Mouse (Mus musculus) lung, adult 2 months (tissue): Measurements from ENCODE around the gene Sfswap.

Experiments
- CTCF ChIP-seq: fragments of 200-500 bp; IDR thresholded peaks from 2 replicates; pipeline ENCODE4 v1.5.1; 2011; ENCODE audit warnings: mild to moderate bottlenecking, low read length, control low read depth; ENCODE audit not compliant: insufficient read depth
- POLR2A ChIP-seq: fragments of 200-500 bp; IDR thresholded peaks from 2 replicates; pipeline ENCODE4 v1.6.1; 2011; ENCODE audit warnings: low read depth, mild to moderate bottlenecking, control low read depth, low read length, borderline replicate concordance; ENCODE audit errors: extremely low read depth

DNA sequence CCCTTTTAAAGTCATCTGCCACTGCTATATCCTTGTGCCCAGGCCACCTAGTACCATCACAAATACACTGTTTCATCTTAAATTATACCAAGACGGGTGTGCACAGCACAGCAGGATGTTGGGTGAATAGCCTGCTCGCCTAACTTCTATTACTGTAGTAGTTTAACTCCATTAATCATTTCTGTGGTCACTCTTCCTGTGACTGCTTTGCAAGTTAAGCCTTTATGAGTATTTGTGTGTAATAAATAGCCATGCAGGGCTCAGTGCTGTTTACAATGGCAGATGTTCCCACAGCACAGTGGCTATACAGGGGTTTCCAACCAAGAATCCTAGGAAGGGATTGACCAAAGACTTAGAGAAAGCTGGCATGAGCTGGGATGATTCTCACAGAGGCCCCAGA is 34.0 kb downstream of the Sfswap start:
- no peak for TF ChIP-seq CTCF
- TF ChIP-seq POLR2A, result no peak
